Mouse (Mus musculus): Measurements from ENCODE around the gene Farp1. TPM values are rescaled to one million over a fixed set of nuclear protein-coding genes. Genes with fewer than 3 reads are reported as not detected.
"Not testable (repeated sequence)": the region's sequence is repeated elsewhere in the genome, so short reads cannot be mapped to it uniquely, and the experiment has no call there.

Farp1 gene
- polyA plus RNA-seq, 1 experiment from 2014 or later, result 40.9 TPM

GRCm38 (mm10) chr14:121175861-121176260 is 140.9 kb downstream of the Farp1 start:
- peaks cover 95% of the 10 kb centered on the region for H3K4me1 ChIP-seq
- H3K4me2 ChIP-seq (replicated peaks), result no peak overlapping the region
- no peaks in the 10 kb centered on the region for H3K9me3 ChIP-seq
- no peak overlapping the region for H3K9ac ChIP-seq
- peaks cover 14% of the 10 kb centered on the region for H3K36me3 ChIP-seq
- 54% methylated on average over 4 of the region's 4 CpGs for WGBS
- H3K4me3 ChIP-seq, result no peak overlapping the region
- H3K27ac ChIP-seq, result peak overlapping the region; percentile 23; the same call in 1 of the 2 replicates
- no peak for ATAC-seq (ENCODE audit: low FRiP score, low read depth)
- no peaks in the 10 kb centered on the region for H3K27me3 ChIP-seq

DNA sequence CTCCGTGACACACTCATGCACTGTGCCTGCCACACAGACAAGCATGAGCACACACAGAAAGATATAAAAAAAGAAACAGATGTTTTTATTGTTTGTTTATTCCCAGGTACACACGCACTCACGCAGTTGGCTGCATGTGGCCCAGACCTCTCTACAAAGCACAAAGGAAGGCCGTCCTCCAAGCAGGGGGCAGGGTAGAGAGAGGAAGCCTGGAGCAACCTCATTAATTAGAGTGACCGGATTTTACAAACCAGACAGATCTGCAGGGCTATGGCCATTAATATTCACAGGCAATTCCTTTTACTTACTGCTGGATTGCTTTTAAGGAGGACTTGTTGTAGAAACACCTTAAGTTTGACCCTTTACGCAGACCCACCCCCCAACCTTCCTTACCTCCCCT is 142.9 kb downstream of the Farp1 start:
- 34% methylated on average over 6 of the region's 6 CpGs for WGBS
- Histone ChIP-seq H3K9me3 (no peaks in the 10 kb centered on the region), H3K27me3 (no peaks in the 10 kb centered on the region), H3K4me3 (no peak overlapping the region), H3K4me1 (peaks cover 95% of the 10 kb centered on the region), H3K4me2 (replicated peaks) (no peak overlapping the region), H3K9ac (no peak overlapping the region), H3K27ac (no peak overlapping the region), H3K36me3 (peaks cover 14% of the 10 kb centered on the region)
- no peak for ATAC-seq (ENCODE audit: low FRiP score, low read depth)

- H3K9ac ChIP-seq, result no peak overlapping the region
- no peak overlapping the region for H3K4me3 ChIP-seq
- H3K4me1 ChIP-seq, result peaks cover 90% of the 10 kb centered on the region
- no peak overlapping the region for H3K27ac ChIP-seq
- ATAC-seq (ENCODE audit: low FRiP score, low read depth), result no peak
- peaks cover 11% of the 10 kb centered on the region; the same call in 1 of the 2 replicates for H3K36me3 ChIP-seq
- H3K9me3 ChIP-seq, result no peaks in the 10 kb centered on the region
- WGBS, result 68% methylated on average over 9 of the region's 9 CpGs
- H3K27me3 ChIP-seq, result no peaks in the 10 kb centered on the region
- H3K4me2 ChIP-seq (replicated peaks), result no peak overlapping the region
Measured at GRCm38 (mm10) chr14:121180611-121181010, 145.6 kb downstream of the Farp1 start.

GRCm38 (mm10) chr14:121181798-121182197 is 146.8 kb downstream of the Farp1 start:
- Histone ChIP-seq H3K36me3 (peaks cover 11% of the 10 kb centered on the region; the same call in 1 of the 2 replicates), H3K27me3 (no peaks in the 10 kb centered on the region), H3K9me3 (no peaks in the 10 kb centered on the region), H3K9ac (no peak overlapping the region), H3K4me1 (peaks cover 91% of the 10 kb centered on the region), H3K4me2 (replicated peaks) (no peak overlapping the region), H3K27ac (no peak overlapping the region), H3K4me3 (no peak overlapping the region)
- no peak for ATAC-seq (ENCODE audit: low FRiP score, low read depth)
- WGBS, result 35% methylated on average over 4 of the region's 4 CpGs

GRCm38 (mm10) chr14:121182967-121183366 is 148.0 kb downstream of the Farp1 start:
- 55% methylated on average over 8 of the region's 8 CpGs for WGBS

GRCm38 (mm10) chr14:121183414-121184130 is 148.6 kb downstream of the Farp1 start:
- H3K4me3 ChIP-seq, result no peak overlapping the region
- 51% methylated on average over 8 of the region's 8 CpGs for WGBS
- no peak overlapping the region for H3K9ac ChIP-seq
- peaks cover 73% of the 10 kb centered on the region for H3K4me1 ChIP-seq
- no peaks in the 10 kb centered on the region for H3K27me3 ChIP-seq
- H3K27ac ChIP-seq, result no peak overlapping the region
- no peak for ATAC-seq (ENCODE audit: low FRiP score, low read depth)
- H3K36me3 ChIP-seq, result peaks cover 16% of the 10 kb centered on the region
- H3K4me2 ChIP-seq (replicated peaks), result no peak overlapping the region
- H3K9me3 ChIP-seq, result no peaks in the 10 kb centered on the region

More at GRCm38 (mm10) chr14:121182967-121183366, 148.0 kb downstream of the Farp1 start:
- Histone ChIP-seq H3K4me2 (replicated peaks) (no peak overlapping the region), H3K27ac (no peak overlapping the region), H3K9ac (no peak overlapping the region), H3K36me3 (peaks cover 14% of the 10 kb centered on the region), H3K4me3 (no peak overlapping the region), H3K27me3 (no peaks in the 10 kb centered on the region), H3K4me1 (peaks cover 79% of the 10 kb centered on the region), H3K9me3 (no peaks in the 10 kb centered on the region)
- no peak for ATAC-seq (ENCODE audit: low FRiP score, low read depth)

GRCm38 (mm10) chr14:121184351-121184750 is 149.4 kb downstream of the Farp1 start:
- Histone ChIP-seq H3K4me2 (replicated peaks) (no peak overlapping the region), H3K27ac (no peak overlapping the region), H3K4me3 (no peak overlapping the region), H3K4me1 (peaks cover 66% of the 10 kb centered on the region), H3K36me3 (peaks cover 16% of the 10 kb centered on the region), H3K9me3 (no peaks in the 10 kb centered on the region), H3K9ac (no peak overlapping the region), H3K27me3 (no peaks in the 10 kb centered on the region)
- no peak for ATAC-seq (ENCODE audit: low FRiP score, low read depth)
- WGBS, result 97% methylated on average over 8 of the region's 8 CpGs

GRCm38 (mm10) chr14:121186402-121186894 is 151.4 kb downstream of the Farp1 start:
- no peaks in the 10 kb centered on the region for H3K27me3 ChIP-seq
- H3K36me3 ChIP-seq, result peaks cover 16% of the 10 kb centered on the region
- H3K9me3 ChIP-seq, result no peaks in the 10 kb centered on the region
- peaks cover 59% of the 10 kb centered on the region for H3K4me1 ChIP-seq
- ATAC-seq (ENCODE audit: low FRiP score, low read depth), result no peak
- H3K9ac ChIP-seq, result 0 out of 2 replicates have a peak overlapping the region, but pooled peaks have one; percentile 43
- no peak overlapping the region for H3K4me2 ChIP-seq (replicated peaks)
- H3K27ac ChIP-seq, result no peak overlapping the region
- no peak overlapping the region for H3K4me3 ChIP-seq
- WGBS, result 90% methylated on average over 8 of the region's 8 CpGs

DNA sequence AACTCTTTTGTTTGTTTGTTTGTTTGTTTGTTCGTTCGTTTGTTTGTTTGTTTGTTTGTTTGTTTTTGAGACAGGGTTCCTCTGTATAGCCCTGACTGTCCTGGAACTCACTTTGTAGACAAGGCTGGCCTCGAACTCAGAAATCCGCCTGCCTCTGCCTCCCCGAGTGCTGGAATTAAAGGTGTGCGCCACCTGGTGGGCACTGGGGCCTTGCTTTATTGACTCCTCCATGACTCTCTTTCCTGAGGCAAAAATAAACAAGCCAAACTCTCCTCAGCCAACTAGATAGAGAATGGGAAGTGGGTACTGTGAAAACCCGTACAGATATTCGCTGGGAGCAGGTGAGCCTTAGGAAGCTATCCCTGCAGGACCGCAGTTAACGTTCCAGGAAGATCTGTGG is 154.8 kb downstream of the Farp1 start:
- peaks cover 19% of the 10 kb centered on the region for H3K36me3 ChIP-seq
- H3K4me1 ChIP-seq, result peaks cover 48% of the 10 kb centered on the region
- H3K27me3 ChIP-seq; H3K27ac ChIP-seq; ATAC-seq (ENCODE audit: low FRiP score, low read depth); H3K9ac ChIP-seq; H3K4me3 ChIP-seq; H3K9me3 ChIP-seq; H3K4me2 ChIP-seq (replicated peaks): not testable (repeated sequence)
- 95% methylated on average over 10 of the region's 10 CpGs for WGBS

DNA sequence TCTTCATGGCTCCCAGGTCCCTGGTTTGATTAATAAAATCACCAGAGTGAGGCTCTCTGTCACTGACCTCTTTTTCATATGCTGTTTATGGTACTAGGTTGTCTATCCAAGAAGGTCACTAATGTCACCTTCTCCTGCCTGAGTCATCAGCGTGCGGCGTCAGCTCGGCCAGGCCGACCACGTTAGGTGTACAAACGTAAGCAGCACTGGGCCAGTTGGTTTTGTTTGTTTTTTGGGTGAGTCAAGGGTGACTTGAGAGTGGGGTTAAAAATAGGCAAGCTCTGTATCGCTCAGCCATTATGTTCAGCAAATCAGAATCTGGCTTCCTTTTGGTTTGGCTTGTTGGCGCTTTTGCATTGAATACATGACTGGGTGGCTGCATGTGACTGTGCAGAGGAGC is 155.4 kb downstream of the Farp1 start:
- no peak for ATAC-seq (ENCODE audit: low FRiP score, low read depth)
- no peak overlapping the region for H3K4me2 ChIP-seq (replicated peaks)
- WGBS, result 93% methylated on average over 9 of the region's 9 CpGs
- peaks cover 43% of the 10 kb centered on the region for H3K4me1 ChIP-seq
- peaks cover 4% of the 10 kb centered on the region for H3K9me3 ChIP-seq
- peaks cover 22% of the 10 kb centered on the region for H3K36me3 ChIP-seq
- H3K4me3 ChIP-seq, result no peak overlapping the region
- H3K27me3 ChIP-seq, result no peaks in the 10 kb centered on the region
- no peak overlapping the region for H3K9ac ChIP-seq
- H3K27ac ChIP-seq, result no peak overlapping the region

- H3K27me3 ChIP-seq, result no peaks in the 10 kb centered on the region
- peak overlapping the region; percentile 76 for H3K27ac ChIP-seq
- ATAC-seq (ENCODE audit: low FRiP score, low read depth), result no peak
- 0 out of 2 replicates have a peak overlapping the region, but pooled peaks have one; percentile 7 for H3K4me2 ChIP-seq (replicated peaks)
- no peak overlapping the region for H3K9ac ChIP-seq
- peaks cover 14% of the 10 kb centered on the region for H3K9me3 ChIP-seq
- peaks cover 31% of the 10 kb centered on the region for H3K4me1 ChIP-seq
- H3K36me3 ChIP-seq, result peaks cover 31% of the 10 kb centered on the region
- 78% methylated on average over 13 of the region's 13 CpGs for WGBS
- no peak overlapping the region for H3K4me3 ChIP-seq
Measured at GRCm38 (mm10) chr14:121191739-121192138, 156.7 kb downstream of the Farp1 start.

- Histone ChIP-seq H3K4me3 (no peak overlapping the region), H3K27me3 (no peaks in the 10 kb centered on the region), H3K27ac (peak overlapping the region; percentile 76), H3K4me2 (replicated peaks) (no peak overlapping the region), H3K36me3 (peaks cover 30% of the 10 kb centered on the region), H3K9ac (no peak overlapping the region), H3K4me1 (peaks cover 31% of the 10 kb centered on the region), H3K9me3 (peaks cover 14% of the 10 kb centered on the region)
- peak; percentile 20; the same call in 1 of the 2 replicates for ATAC-seq (ENCODE audit: low FRiP score, low read depth)
- 55% methylated on average over 5 of the region's 5 CpGs for WGBS
Measured at GRCm38 (mm10) chr14:121192394-121192793, 157.4 kb downstream of the Farp1 start.
